Mouse (Mus musculus): ENCODE results near the gene Snrpb. TPM values are rescaled to one million over a fixed set of nuclear protein-coding genes. Genes with fewer than 3 reads are reported as not detected.

The Snrpb gene
- polyA plus RNA-seq, 1 experiment: 255 TPM

GRCm38 (mm10) chr2:130162701-130163100 lies 16.5 kb downstream of the Snrpb start:
- H3K4me1 ChIP-seq (ENCODE audit: control insufficient read depth, insufficient read depth, insufficient read length): no peaks in the 10 kb centered on the region
- no peak for DNase-seq (ENCODE audit: low read depth in 1 of 2, low spot score in 2 of 2)
- WGBS: 83% methylated on average over 5 of the region's 5 CpGs
- H3K36me3 ChIP-seq (ENCODE audit: control insufficient read depth, insufficient read depth, low read length): no peaks in the 10 kb centered on the region
- TF ChIP-seq CTCF (IDR thresholded peaks at IDR 0.05; ENCODE audit: extremely low read depth, insufficient read depth, insufficient read length, insufficient replicate concordance) (no peak), POLR2A (IDR thresholded peaks at IDR 0.05; ENCODE audit: low read depth, low read length) (no peak)
- H3K27ac ChIP-seq (ENCODE audit: insufficient read depth, low read length): no peak overlapping the region
- no peaks in the 10 kb centered on the region for H3K27me3 ChIP-seq (ENCODE audit: control insufficient read depth, insufficient read depth, low read length)
- H3K4me3 ChIP-seq (ENCODE audit: extremely low read depth, insufficient read depth, insufficient read length): no peak overlapping the region

- Histone ChIP-seq H3K36me3 (ENCODE audit: control insufficient read depth, insufficient read depth, low read length) (no peaks in the 10 kb centered on the region), H3K27ac (ENCODE audit: insufficient read depth, low read length) (no peak overlapping the region), H3K27me3 (ENCODE audit: control insufficient read depth, insufficient read depth, low read length) (no peaks in the 10 kb centered on the region), H3K4me1 (ENCODE audit: control insufficient read depth, insufficient read depth, insufficient read length) (no peaks in the 10 kb centered on the region), H3K4me3 (ENCODE audit: extremely low read depth, insufficient read depth, insufficient read length) (no peak overlapping the region)
- WGBS: 58% methylated on average over 4 of the region's 4 CpGs
- TF ChIP-seq POLR2A (IDR thresholded peaks at IDR 0.05; ENCODE audit: low read depth, low read length): no peak
- no peak for TF ChIP-seq CTCF (IDR thresholded peaks at IDR 0.05; ENCODE audit: extremely low read depth, insufficient read depth, insufficient read length, insufficient replicate concordance)
- DNase-seq (ENCODE audit: low read depth in 1 of 2, low spot score in 2 of 2): no peak
Observed at GRCm38 (mm10) chr2:130158088-130158437, 21.1 kb downstream of the Snrpb start.

GRCm38 (mm10) chr2:130157231-130158087 lies 21.7 kb downstream of the Snrpb start:
- TF ChIP-seq POLR2A (IDR thresholded peaks at IDR 0.05; ENCODE audit: low read depth, low read length) (no peak), CTCF (IDR thresholded peaks at IDR 0.05; ENCODE audit: extremely low read depth, insufficient read depth, insufficient read length, insufficient replicate concordance) (no peak)
- 83% methylated on average over 14 of the region's 14 CpGs for WGBS
- no peaks in the 10 kb centered on the region for H3K4me1 ChIP-seq (ENCODE audit: control insufficient read depth, insufficient read depth, insufficient read length)
- no peaks in the 10 kb centered on the region for H3K27me3 ChIP-seq (ENCODE audit: control insufficient read depth, insufficient read depth, low read length)
- H3K36me3 ChIP-seq (ENCODE audit: control insufficient read depth, insufficient read depth, low read length): no peaks in the 10 kb centered on the region
- no peak for DNase-seq (ENCODE audit: low read depth in 1 of 2, low spot score in 2 of 2)
- H3K27ac ChIP-seq (ENCODE audit: insufficient read depth, low read length): no peak overlapping the region
- H3K4me3 ChIP-seq (ENCODE audit: extremely low read depth, insufficient read depth, insufficient read length): no peak overlapping the region

GRCm38 (mm10) chr2:130155851-130156250 lies 23.4 kb downstream of the Snrpb start:
- Histone ChIP-seq H3K27ac (ENCODE audit: insufficient read depth, low read length) (no peak overlapping the region), H3K36me3 (ENCODE audit: control insufficient read depth, insufficient read depth, low read length) (no peaks in the 10 kb centered on the region), H3K4me1 (ENCODE audit: control insufficient read depth, insufficient read depth, insufficient read length) (no peaks in the 10 kb centered on the region), H3K4me3 (ENCODE audit: extremely low read depth, insufficient read depth, insufficient read length) (no peak overlapping the region), H3K27me3 (ENCODE audit: control insufficient read depth, insufficient read depth, low read length) (no peaks in the 10 kb centered on the region)
- DNase-seq (ENCODE audit: low read depth in 1 of 2, low spot score in 2 of 2): no peak
- TF ChIP-seq CTCF (IDR thresholded peaks at IDR 0.05; ENCODE audit: extremely low read depth, insufficient read depth, insufficient read length, insufficient replicate concordance) (no peak), POLR2A (IDR thresholded peaks at IDR 0.05; ENCODE audit: low read depth, low read length) (no peak)

GRCm38 (mm10) chr2:130155171-130155570 lies 24.0 kb downstream of the Snrpb start:
- H3K4me3 ChIP-seq (ENCODE audit: extremely low read depth, insufficient read depth, insufficient read length): no peak overlapping the region
- no peaks in the 10 kb centered on the region for H3K36me3 ChIP-seq (ENCODE audit: control insufficient read depth, insufficient read depth, low read length)
- H3K4me1 ChIP-seq (ENCODE audit: control insufficient read depth, insufficient read depth, insufficient read length): no peaks in the 10 kb centered on the region
- no peaks in the 10 kb centered on the region for H3K27me3 ChIP-seq (ENCODE audit: control insufficient read depth, insufficient read depth, low read length)
- TF ChIP-seq POLR2A (IDR thresholded peaks at IDR 0.05; ENCODE audit: low read depth, low read length) (no peak), CTCF (IDR thresholded peaks at IDR 0.05; ENCODE audit: extremely low read depth, insufficient read depth, insufficient read length, insufficient replicate concordance) (no peak)
- DNase-seq (ENCODE audit: low read depth in 1 of 2, low spot score in 2 of 2): no peak
- 86% methylated on average over 3 of the region's 3 CpGs for WGBS
- no peak overlapping the region for H3K27ac ChIP-seq (ENCODE audit: insufficient read depth, low read length)

- no peak overlapping the region for H3K4me3 ChIP-seq (ENCODE audit: extremely low read depth, insufficient read depth, insufficient read length)
- no peak for DNase-seq (ENCODE audit: low read depth in 1 of 2, low spot score in 2 of 2)
- no peaks in the 10 kb centered on the region for H3K4me1 ChIP-seq (ENCODE audit: control insufficient read depth, insufficient read depth, insufficient read length)
- H3K36me3 ChIP-seq (ENCODE audit: control insufficient read depth, insufficient read depth, low read length): no peaks in the 10 kb centered on the region
- TF ChIP-seq POLR2A (IDR thresholded peaks at IDR 0.05; ENCODE audit: low read depth, low read length): no peak
- no peak for TF ChIP-seq CTCF (IDR thresholded peaks at IDR 0.05; ENCODE audit: extremely low read depth, insufficient read depth, insufficient read length, insufficient replicate concordance)
- no peaks in the 10 kb centered on the region for H3K27me3 ChIP-seq (ENCODE audit: control insufficient read depth, insufficient read depth, low read length)
- WGBS: 87% methylated on average over 5 of the region's 5 CpGs
- no peak overlapping the region for H3K27ac ChIP-seq (ENCODE audit: insufficient read depth, low read length)
Observed at GRCm38 (mm10) chr2:130146089-130146668, 33.0 kb downstream of the Snrpb start.

Data from spleen, adult 2 months (tissue).